Mouse (Mus musculus): ENCODE measurements around the gene Mettl26. TPM values are rescaled to one million over a fixed set of nuclear protein-coding genes. Genes with fewer than 3 reads are reported as not detected.

Mettl26 gene
- total and polyA plus RNA-seq, 2 experiments from 2014 or later: 50.0 to 62.9 TPM

DNA sequence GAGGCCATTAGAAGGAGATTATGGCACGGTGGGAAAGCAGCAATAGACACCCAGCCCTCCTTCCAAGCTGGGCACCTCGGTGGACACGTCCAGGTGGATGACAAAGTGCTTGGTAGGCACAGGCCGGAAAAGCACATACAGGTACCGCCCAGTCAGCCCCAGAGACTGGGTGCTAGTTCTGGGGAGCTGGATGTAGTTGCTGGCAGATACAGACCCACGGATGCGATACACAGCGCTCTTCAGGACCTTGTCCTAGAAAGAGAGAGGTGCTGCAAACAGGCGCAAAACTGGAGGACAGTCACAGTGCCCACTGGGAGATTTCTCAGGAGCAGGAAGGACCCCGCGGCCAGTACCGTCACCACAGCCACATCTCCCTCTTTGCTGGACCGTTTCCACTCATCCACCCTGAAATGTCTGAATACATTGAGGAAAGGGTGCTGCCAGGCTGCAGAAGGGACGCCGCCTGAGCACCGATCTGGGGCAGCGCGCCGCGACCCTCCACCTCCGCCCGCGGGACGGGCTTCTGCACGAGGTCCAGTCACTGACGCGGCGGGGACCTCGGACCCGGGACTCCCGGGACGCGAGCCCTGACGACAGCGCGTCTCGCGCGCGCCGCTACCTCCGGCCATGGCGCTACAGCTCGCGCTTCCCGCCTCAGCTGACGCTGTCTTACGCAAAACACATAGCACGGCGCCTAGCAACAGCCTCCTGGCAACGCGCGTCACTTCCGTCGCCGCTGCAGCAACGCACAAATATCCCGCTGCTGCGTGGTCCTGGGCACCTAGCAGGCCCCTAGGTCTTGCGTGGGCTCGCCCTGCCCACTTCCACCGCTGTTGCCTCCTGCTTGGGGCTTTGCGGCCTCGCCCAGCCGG, 13.8 kb upstream of the Mettl26 start, which contains the start of gene Wdr90:
Gene Wdr90, minus strand, starts transcription at position 670 of the 872 bp plus-strand sequence.
- WGBS: 3% methylated on average over 65 of the region's 65 CpGs
- Histone ChIP-seq H3K4me2 (ENCODE audit: low read depth, low read length) (peak within 1 kb of the TSS; percentile 82), H3K27ac (peak within 1 kb of the TSS; percentile 84), H3K36me3 (ENCODE audit: insufficient read depth, low read length) (peaks cover 5% of the 10 kb centered on the region; the same call in 1 of the 2 replicates), H3K9me3 (ENCODE audit: low read length) (no peaks in the 10 kb centered on the region), H3K4me1 (ENCODE audit: insufficient read depth, low read length) (peaks cover 11% of the 10 kb centered on the region), H3K9ac (replicated peaks; ENCODE audit: low read length) (peak within 1 kb of the TSS; percentile 72), H3K4me3 (ENCODE audit: low read length) (peak within 1 kb of the TSS; percentile 61), H3K27me3 (ENCODE audit: insufficient read depth, low read length) (no peaks in the 10 kb centered on the region)
- ATAC-seq (peak; percentile 94), DNase-seq (ENCODE audit: low spot score) (peak; percentile 98)
- TF ChIP-seq CTCF (IDR thresholded peaks at IDR 0.05; ENCODE audit: low read depth): peak; percentile 43

DNA sequence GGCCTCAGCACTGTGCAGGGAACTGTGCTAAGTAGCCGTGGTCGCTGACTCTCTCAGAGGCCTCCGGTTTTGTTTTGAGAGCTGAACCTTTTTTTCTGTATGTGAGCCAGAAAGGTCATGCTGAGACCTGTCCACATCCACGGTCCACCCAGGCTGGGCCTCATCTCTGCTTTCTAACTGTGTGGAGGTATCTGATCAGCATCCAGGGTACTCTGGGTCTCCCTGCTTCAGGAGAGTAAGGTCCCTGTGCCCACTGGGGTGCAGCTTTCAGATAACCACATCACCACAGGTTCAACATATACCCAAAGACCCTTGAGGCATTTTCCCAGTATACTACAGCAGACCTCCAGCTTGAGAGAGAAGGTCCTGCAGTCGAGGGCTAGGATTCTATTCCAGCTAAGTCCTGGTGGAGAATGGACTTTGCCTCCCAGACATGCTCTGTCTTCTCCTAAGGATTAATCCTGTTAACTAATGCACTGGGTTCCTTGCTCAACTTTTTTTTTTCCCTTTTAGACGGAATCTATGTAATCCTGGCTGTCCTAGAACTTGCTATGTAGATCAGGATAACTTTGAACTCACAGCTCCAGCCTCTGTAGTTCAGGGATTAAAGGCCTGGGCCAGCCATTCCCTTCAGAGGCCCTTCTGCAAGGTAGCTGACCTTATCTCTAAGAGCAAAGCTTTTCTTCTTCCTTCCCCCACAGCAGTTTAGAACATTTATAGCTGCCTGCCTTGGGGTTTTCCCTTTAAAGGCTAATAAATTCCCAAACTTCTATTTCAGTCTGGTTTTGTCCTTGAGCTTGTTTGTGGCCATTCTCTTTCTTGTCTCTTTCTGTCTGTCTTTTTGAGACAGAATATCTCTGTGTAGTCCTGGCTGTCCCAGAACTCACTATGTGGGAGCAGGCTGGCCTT, 12.9 kb upstream of the Mettl26 start:
- Histone ChIP-seq H3K4me2 (ENCODE audit: low read depth, low read length) (peak overlapping the region; percentile 82), H3K9me3 (ENCODE audit: low read length) (no peaks in the 10 kb centered on the region), H3K4me1 (ENCODE audit: insufficient read depth, low read length) (peaks cover 11% of the 10 kb centered on the region), H3K9ac (replicated peaks; ENCODE audit: low read length) (peak overlapping the region; percentile 72), H3K27me3 (ENCODE audit: insufficient read depth, low read length) (no peaks in the 10 kb centered on the region), H3K36me3 (ENCODE audit: insufficient read depth, low read length) (peaks cover 5% of the 10 kb centered on the region; the same call in 1 of the 2 replicates), H3K4me3 (ENCODE audit: low read length) (peak overlapping the region; percentile 61), H3K27ac (peak overlapping the region; percentile 84)
- TF ChIP-seq CTCF (IDR thresholded peaks at IDR 0.05; ENCODE audit: low read depth): no peak
- DNase-seq (ENCODE audit: low spot score): no peak
- no peak; the same call in none of the 2 replicates for ATAC-seq
- 8% methylated on average over 6 of the region's 6 CpGs for whole genome bisulfite sequencing

DNA sequence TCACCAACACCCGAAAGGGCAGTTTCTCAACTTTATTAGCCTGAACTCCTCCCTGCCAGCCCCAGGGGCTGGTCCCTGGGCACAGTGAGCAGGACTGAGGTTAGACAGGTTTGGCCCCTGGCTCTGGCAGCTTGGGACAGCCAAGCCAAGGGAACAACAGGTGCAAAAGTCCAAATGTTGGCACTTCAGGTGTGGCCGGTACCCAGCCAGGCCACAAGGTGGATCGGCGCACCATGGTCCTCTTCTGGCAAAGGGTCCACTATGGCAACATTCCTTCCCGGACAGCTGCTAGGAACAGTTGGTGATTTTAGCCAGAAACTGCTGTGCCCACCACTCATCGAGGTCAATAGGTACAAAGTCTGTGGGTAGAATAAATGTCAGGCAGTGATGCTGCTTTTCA, 11.2 kb upstream of the Mettl26 start:
- H3K9ac ChIP-seq (replicated peaks; ENCODE audit: low read length): no peak overlapping the region
- DNase-seq (ENCODE audit: low spot score) (no peak), ATAC-seq (no peak)
- H3K4me2 ChIP-seq (ENCODE audit: low read depth, low read length): no peak overlapping the region
- no peaks in the 10 kb centered on the region for H3K9me3 ChIP-seq (ENCODE audit: low read length)
- H3K36me3 ChIP-seq (ENCODE audit: insufficient read depth, low read length): peaks cover 5% of the 10 kb centered on the region; the same call in 1 of the 2 replicates
- no peak overlapping the region for H3K27ac ChIP-seq
- peaks cover 15% of the 10 kb centered on the region for H3K4me1 ChIP-seq (ENCODE audit: insufficient read depth, low read length)
- H3K4me3 ChIP-seq (ENCODE audit: low read length): no peak overlapping the region
- H3K27me3 ChIP-seq (ENCODE audit: insufficient read depth, low read length): no peaks in the 10 kb centered on the region
- WGBS: 85% methylated on average over 6 of the region's 6 CpGs
- TF ChIP-seq CTCF (IDR thresholded peaks at IDR 0.05; ENCODE audit: low read depth): no peak

DNA sequence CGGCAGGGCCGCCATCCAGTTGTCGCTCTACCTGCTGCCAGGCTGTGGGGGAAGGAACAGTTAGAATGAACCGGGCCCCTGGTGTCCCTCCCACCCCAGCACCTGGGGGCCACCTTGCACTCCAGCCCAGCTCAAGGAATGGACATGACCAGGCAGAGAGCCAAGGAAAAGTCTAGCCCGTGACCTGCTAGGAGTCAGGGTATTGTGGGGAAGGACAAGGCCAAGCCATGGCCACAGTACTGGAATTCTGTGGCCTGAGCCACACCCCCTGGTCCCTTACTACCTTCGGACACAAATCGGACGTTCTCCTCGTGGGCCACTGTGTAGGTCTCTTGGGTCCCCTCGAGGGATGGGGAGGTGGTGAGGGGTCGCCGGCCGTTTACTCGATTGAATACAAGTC, 10.6 kb upstream of the Mettl26 start:
- Histone ChIP-seq H3K4me1 (ENCODE audit: insufficient read depth, low read length) (peaks cover 15% of the 10 kb centered on the region), H3K9ac (replicated peaks; ENCODE audit: low read length) (no peak overlapping the region), H3K27ac (no peak overlapping the region), H3K36me3 (ENCODE audit: insufficient read depth, low read length) (peaks cover 5% of the 10 kb centered on the region; the same call in 1 of the 2 replicates), H3K4me3 (ENCODE audit: low read length) (no peak overlapping the region), H3K27me3 (ENCODE audit: insufficient read depth, low read length) (no peaks in the 10 kb centered on the region), H3K9me3 (ENCODE audit: low read length) (no peaks in the 10 kb centered on the region), H3K4me2 (ENCODE audit: low read depth, low read length) (no peak overlapping the region)
- DNase-seq (ENCODE audit: low spot score) (no peak), ATAC-seq (no peak)
- 91% methylated on average over 14 of the region's 14 CpGs for WGBS
- no peak for TF ChIP-seq CTCF (IDR thresholded peaks at IDR 0.05; ENCODE audit: low read depth)

DNA sequence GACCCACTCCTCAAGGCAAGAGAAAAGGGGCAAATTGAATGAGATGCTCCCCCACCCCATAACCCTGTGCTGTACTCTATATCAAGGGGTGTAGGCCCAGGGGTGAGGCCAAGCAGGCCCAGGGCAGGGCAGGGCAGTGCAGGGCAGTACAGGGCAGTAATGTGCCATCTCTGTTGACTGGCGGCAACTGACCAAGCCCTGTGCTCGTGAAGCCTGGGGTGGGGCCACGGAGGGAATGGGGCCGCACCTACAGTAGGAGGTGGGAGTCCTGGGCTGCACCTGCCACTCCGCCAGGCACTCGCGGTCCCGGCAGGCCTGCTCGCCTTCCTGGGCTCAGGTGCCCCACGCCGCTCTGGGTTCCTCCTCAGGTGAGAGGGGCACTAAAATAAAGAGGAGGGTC, 9.6 kb upstream of the Mettl26 start:
- Histone ChIP-seq H3K4me1 (ENCODE audit: insufficient read depth, low read length) (peaks cover 14% of the 10 kb centered on the region), H3K9ac (replicated peaks; ENCODE audit: low read length) (no peak overlapping the region), H3K27ac (no peak overlapping the region), H3K4me3 (ENCODE audit: low read length) (no peak overlapping the region), H3K4me2 (ENCODE audit: low read depth, low read length) (no peak overlapping the region), H3K27me3 (ENCODE audit: insufficient read depth, low read length) (no peaks in the 10 kb centered on the region), H3K9me3 (ENCODE audit: low read length) (no peaks in the 10 kb centered on the region), H3K36me3 (ENCODE audit: insufficient read depth, low read length) (peaks cover 5% of the 10 kb centered on the region; the same call in 1 of the 2 replicates)
- ATAC-seq: no peak
- no peak for DNase-seq (ENCODE audit: low spot score)
- no peak for TF ChIP-seq CTCF (IDR thresholded peaks at IDR 0.05; ENCODE audit: low read depth)
- 91% methylated on average over 11 of the region's 11 CpGs for WGBS

DNA sequence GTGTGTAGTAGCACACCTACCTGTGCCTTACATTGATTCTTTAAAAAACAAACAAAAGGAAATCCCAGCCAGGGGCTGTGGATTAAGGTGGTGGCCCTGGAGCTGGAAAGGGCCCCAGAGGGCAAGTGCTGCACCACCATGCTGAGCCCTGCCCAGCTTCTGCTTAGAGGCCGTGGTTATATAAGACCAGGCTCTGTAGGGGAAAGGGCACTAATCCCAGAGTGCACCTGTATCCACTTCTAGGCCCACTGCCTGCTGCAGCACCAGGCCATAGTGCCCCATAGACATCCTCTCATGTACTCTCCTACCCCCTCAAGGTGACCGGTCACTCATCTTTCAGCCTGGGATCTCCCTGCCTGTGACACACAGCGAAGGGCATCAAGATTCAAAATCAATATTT, 8.7 kb upstream of the Mettl26 start:
- no peak overlapping the region for H3K4me2 ChIP-seq (ENCODE audit: low read depth, low read length)
- H3K9ac ChIP-seq (replicated peaks; ENCODE audit: low read length): no peak overlapping the region
- H3K4me1 ChIP-seq (ENCODE audit: insufficient read depth, low read length): peaks cover 9% of the 10 kb centered on the region
- TF ChIP-seq CTCF (IDR thresholded peaks at IDR 0.05; ENCODE audit: low read depth): no peak
- H3K27ac ChIP-seq: no peak overlapping the region
- peaks cover 5% of the 10 kb centered on the region; the same call in 1 of the 2 replicates for H3K36me3 ChIP-seq (ENCODE audit: insufficient read depth, low read length)
- 94% methylated on average over 3 of the region's 3 CpGs for WGBS
- H3K9me3 ChIP-seq (ENCODE audit: low read length): no peaks in the 10 kb centered on the region
- H3K27me3 ChIP-seq (ENCODE audit: insufficient read depth, low read length): no peaks in the 10 kb centered on the region
- DNase-seq (ENCODE audit: low spot score) (no peak), ATAC-seq (no peak)
- H3K4me3 ChIP-seq (ENCODE audit: low read length): no peak overlapping the region
